Mouse (Mus musculus): ENCODE data around the gene Abi3bp. TPM values are rescaled to one million over a fixed set of nuclear protein-coding genes. Genes with fewer than 3 reads are reported as not detected.

Gene Abi3bp
- polyA plus RNA-seq, 1 experiment from 2014 or later: 0.39 TPM

DNA sequence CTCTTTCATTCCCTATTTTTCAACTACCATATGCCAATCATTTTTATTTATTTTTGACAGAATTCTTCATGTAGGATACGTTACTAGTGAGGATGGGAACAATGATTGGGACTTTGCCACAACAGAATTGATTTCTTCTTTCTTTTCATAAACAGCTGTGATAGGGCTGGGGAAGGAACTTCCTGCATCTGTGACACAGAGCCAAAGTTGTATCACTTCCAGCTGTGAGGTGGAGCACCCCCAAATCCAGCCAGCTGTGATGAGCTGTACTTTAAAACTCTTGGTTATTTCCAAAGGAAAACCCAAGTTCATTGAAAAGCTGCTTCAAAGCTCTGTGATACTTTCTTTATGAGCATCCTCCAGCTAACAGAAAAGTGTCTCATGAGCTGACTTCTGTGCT, 101.9 kb downstream of the Abi3bp start:
- Histone ChIP-seq H3K9me3 (replicated peaks; ENCODE audit: control insufficient read depth, low read length) (no peaks in the 10 kb centered on the region), H3K27me3 (ENCODE audit: control insufficient read depth, insufficient read depth, low read length) (no peaks in the 10 kb centered on the region), H3K36me3 (ENCODE audit: control insufficient read depth, insufficient read depth, low read length) (no peaks in the 10 kb centered on the region), H3K4me3 (ENCODE audit: low read depth, low read length) (no peak overlapping the region), H3K4me1 (ENCODE audit: control insufficient read depth, insufficient read depth, low read length) (no peaks in the 10 kb centered on the region), H3K4me2 (no peak overlapping the region), H3K9ac (ENCODE audit: low read depth, low read length) (no peak overlapping the region), H3K27ac (ENCODE audit: low read depth, low read length) (no peak overlapping the region)
- WGBS (ENCODE audit: insufficient replicate concordance): 62% methylated on average over 1 of the region's 1 CpGs
- ATAC-seq (replicated peaks; ENCODE audit: insufficient number of reproducible peaks, low FRiP score, low TSS enrichment): no peak

DNA sequence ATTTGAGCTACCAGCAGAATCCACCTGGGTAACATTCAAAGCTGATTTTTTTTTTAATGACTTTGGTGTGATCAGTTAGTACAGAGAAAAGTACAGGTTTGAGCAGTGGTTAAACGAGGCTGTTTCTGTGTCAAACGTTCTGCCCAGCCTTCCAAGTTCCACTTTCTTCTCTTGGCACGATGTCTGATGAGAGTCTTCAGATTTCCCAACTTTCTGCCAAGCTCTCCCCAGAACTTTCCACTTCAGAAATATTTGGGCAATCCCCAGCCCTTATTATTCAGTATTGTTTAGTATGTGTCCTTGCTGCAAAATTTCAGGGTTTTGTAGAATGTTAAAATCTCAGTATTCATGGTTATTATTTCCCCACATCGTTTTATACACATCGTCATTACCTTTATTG, 115.9 kb downstream of the Abi3bp start:
- Histone ChIP-seq H3K4me1 (ENCODE audit: control insufficient read depth, insufficient read depth, low read length) (no peaks in the 10 kb centered on the region), H3K9me3 (replicated peaks; ENCODE audit: control insufficient read depth, low read length) (no peaks in the 10 kb centered on the region), H3K4me3 (ENCODE audit: low read depth, low read length) (no peak overlapping the region), H3K4me2 (no peak overlapping the region), H3K36me3 (ENCODE audit: control insufficient read depth, insufficient read depth, low read length) (no peaks in the 10 kb centered on the region), H3K27me3 (ENCODE audit: control insufficient read depth, insufficient read depth, low read length) (no peaks in the 10 kb centered on the region), H3K9ac (ENCODE audit: low read depth, low read length) (no peak overlapping the region), H3K27ac (ENCODE audit: low read depth, low read length) (no peak overlapping the region)
- 84% methylated on average over 5 of the region's 5 CpGs for WGBS (ENCODE audit: insufficient replicate concordance)
- no peak for ATAC-seq (replicated peaks; ENCODE audit: insufficient number of reproducible peaks, low FRiP score, low TSS enrichment)

DNA sequence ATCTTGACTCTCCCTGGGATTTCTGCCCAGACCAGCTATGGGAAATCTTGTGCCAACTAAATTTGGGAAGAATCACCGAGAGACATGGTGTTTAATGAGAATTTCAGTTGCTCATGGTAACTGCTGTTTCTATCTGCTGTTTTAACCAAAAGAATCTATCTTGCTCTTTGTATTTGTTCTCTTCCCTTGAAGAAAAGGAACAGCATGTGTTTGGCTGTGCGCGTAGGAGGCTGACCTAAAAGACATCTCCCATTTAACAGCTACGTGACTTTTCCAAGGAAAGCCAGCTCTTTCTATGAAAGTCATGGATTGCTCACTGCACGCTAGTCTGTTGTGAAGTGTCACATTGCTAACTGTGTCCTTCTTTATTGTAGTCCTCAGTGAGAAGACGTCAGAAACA, 117.2 kb downstream of the Abi3bp start:
- ATAC-seq (replicated peaks; ENCODE audit: insufficient number of reproducible peaks, low FRiP score, low TSS enrichment): no peak
- 85% methylated on average over 6 of the region's 6 CpGs for WGBS (ENCODE audit: insufficient replicate concordance)
- Histone ChIP-seq H3K4me1 (ENCODE audit: control insufficient read depth, insufficient read depth, low read length) (no peaks in the 10 kb centered on the region), H3K4me3 (ENCODE audit: low read depth, low read length) (no peak overlapping the region), H3K9me3 (replicated peaks; ENCODE audit: control insufficient read depth, low read length) (no peaks in the 10 kb centered on the region), H3K9ac (ENCODE audit: low read depth, low read length) (no peak overlapping the region), H3K27ac (ENCODE audit: low read depth, low read length) (no peak overlapping the region), H3K36me3 (ENCODE audit: control insufficient read depth, insufficient read depth, low read length) (no peaks in the 10 kb centered on the region), H3K4me2 (no peak overlapping the region), H3K27me3 (ENCODE audit: control insufficient read depth, insufficient read depth, low read length) (no peaks in the 10 kb centered on the region)

DNA sequence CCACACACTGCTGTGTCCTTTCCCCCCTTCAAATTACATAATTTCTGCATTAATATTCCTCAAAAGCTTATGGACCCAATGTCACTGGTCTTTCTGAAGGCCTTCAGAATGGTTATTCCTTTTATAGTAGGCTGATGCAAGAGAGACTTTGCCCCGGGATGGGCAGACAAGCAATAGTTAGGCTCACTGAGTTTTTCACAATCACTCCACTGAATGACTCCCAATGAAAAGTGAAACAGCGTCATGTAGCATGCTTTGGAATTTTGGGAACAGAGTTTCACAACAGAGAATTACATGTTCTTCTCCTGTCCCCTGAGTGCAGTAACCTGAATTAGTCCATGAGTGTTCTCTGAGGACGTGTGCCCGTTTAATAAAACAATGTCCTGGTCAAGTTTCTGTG, 120.7 kb downstream of the Abi3bp start:
- H3K4me3 ChIP-seq (ENCODE audit: low read depth, low read length): no peak overlapping the region
- no peak for ATAC-seq (replicated peaks; ENCODE audit: insufficient number of reproducible peaks, low FRiP score, low TSS enrichment)
- no peak overlapping the region for H3K27ac ChIP-seq (ENCODE audit: low read depth, low read length)
- H3K4me2 ChIP-seq: no peak overlapping the region
- H3K9ac ChIP-seq (ENCODE audit: low read depth, low read length): no peak overlapping the region
- no peaks in the 10 kb centered on the region for H3K9me3 ChIP-seq (replicated peaks; ENCODE audit: control insufficient read depth, low read length)
- H3K36me3 ChIP-seq (ENCODE audit: control insufficient read depth, insufficient read depth, low read length): no peaks in the 10 kb centered on the region
- no peaks in the 10 kb centered on the region for H3K27me3 ChIP-seq (ENCODE audit: control insufficient read depth, insufficient read depth, low read length)
- 80% methylated on average over 4 of the region's 4 CpGs for WGBS (ENCODE audit: insufficient replicate concordance)
- no peaks in the 10 kb centered on the region for H3K4me1 ChIP-seq (ENCODE audit: control insufficient read depth, insufficient read depth, low read length)

DNA sequence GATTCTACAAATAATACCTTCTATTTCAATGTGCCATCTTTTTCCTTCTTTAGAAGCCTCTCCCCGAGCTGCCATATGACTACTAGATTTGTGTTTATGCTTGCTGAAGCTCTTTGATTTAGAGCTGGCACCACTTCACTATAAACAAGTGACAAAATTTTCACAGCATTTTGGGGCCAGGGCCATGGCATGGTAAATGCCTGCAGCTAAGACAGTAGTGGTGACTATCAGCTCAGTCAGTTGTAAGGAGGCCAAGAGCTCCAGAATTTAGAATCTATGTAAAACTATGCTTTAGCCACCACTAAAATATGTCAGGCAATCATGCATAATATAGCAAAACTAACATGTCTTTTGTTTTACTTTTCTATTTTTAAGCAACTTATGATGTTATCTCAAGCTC, 124.7 kb downstream of the Abi3bp start:
- Histone ChIP-seq H3K9ac (ENCODE audit: low read depth, low read length) (no peak overlapping the region), H3K4me2 (no peak overlapping the region), H3K27ac (ENCODE audit: low read depth, low read length) (no peak overlapping the region), H3K4me1 (ENCODE audit: control insufficient read depth, insufficient read depth, low read length) (no peaks in the 10 kb centered on the region), H3K4me3 (ENCODE audit: low read depth, low read length) (no peak overlapping the region), H3K9me3 (replicated peaks; ENCODE audit: control insufficient read depth, low read length) (no peaks in the 10 kb centered on the region), H3K36me3 (ENCODE audit: control insufficient read depth, insufficient read depth, low read length) (no peaks in the 10 kb centered on the region), H3K27me3 (ENCODE audit: control insufficient read depth, insufficient read depth, low read length) (no peaks in the 10 kb centered on the region)
- WGBS (ENCODE audit: insufficient replicate concordance): 72% methylated on average over 1 of the region's 1 CpGs
- no peak for ATAC-seq (replicated peaks; ENCODE audit: insufficient number of reproducible peaks, low FRiP score, low TSS enrichment)

DNA sequence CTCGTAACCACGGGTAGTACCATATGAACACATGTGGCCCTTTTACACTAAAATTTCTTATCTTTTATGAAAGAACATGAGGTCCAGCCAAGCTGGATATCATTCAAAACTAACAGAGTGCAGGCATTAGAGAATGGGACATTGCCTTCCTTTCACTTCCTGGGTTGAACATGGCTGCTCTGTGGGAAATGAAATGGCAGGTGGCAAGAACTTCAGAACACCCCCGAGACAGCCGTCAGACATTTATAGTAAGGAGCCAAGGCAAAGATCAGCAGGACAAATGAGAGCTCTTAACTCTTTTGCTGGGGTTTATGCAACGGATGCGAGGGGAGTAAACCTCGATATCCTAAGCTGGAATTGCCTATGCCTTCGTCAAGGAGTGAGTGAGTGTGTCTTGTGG, 132.9 kb downstream of the Abi3bp start:
- ATAC-seq (replicated peaks; ENCODE audit: insufficient number of reproducible peaks, low FRiP score, low TSS enrichment): no peak
- Histone ChIP-seq H3K4me3 (ENCODE audit: low read depth, low read length) (no peak overlapping the region), H3K27me3 (ENCODE audit: control insufficient read depth, insufficient read depth, low read length) (no peaks in the 10 kb centered on the region), H3K27ac (ENCODE audit: low read depth, low read length) (no peak overlapping the region), H3K4me1 (ENCODE audit: control insufficient read depth, insufficient read depth, low read length) (no peaks in the 10 kb centered on the region), H3K9ac (ENCODE audit: low read depth, low read length) (no peak overlapping the region), H3K4me2 (no peak overlapping the region), H3K36me3 (ENCODE audit: control insufficient read depth, insufficient read depth, low read length) (no peaks in the 10 kb centered on the region), H3K9me3 (replicated peaks; ENCODE audit: control insufficient read depth, low read length) (no peaks in the 10 kb centered on the region)
- 79% methylated on average over 8 of the region's 8 CpGs for WGBS (ENCODE audit: insufficient replicate concordance)

DNA sequence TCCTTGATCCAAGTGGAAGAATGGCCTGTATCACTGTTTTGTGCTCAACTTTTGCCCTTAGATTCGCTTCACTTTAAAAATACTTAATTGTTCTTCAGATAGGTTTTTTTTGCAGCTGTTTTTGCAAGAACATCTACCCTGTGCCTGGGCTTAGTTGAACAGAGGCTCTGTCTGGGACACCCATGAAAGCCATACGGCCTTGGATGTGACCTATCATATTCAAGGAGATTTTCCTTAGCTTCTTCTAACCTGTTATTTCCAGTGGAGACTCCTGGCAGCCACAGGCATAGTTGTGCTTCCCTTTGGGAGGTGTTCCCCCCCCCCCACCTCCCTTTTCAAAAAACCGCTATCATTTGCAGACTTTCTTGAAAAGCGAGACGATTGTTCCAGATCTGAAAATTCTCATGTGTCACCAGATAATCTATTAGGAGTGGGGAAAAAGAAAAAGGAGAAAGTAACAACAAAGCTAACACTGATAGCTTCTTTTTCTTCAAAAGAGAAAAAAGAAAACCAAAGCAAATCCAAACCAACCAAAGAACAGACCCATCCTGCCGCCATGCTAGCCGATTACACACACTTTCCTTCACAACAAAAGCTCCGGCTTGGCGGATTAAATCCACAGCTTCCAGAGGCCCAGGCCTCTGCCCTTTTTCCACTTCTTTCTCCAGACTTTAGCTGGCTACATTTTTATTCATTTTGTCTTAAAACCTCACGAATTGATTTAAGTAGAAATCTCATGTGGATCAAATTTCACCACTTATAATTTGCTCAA, 133.6 kb downstream of the Abi3bp start:
- no peaks in the 10 kb centered on the region for H3K27me3 ChIP-seq (ENCODE audit: control insufficient read depth, insufficient read depth, low read length)
- H3K9ac ChIP-seq (ENCODE audit: low read depth, low read length): no peak overlapping the region
- H3K4me2 ChIP-seq: no peak overlapping the region
- H3K9me3 ChIP-seq (replicated peaks; ENCODE audit: control insufficient read depth, low read length): no peaks in the 10 kb centered on the region
- no peak overlapping the region for H3K4me3 ChIP-seq (ENCODE audit: low read depth, low read length)
- H3K4me1 ChIP-seq (ENCODE audit: control insufficient read depth, insufficient read depth, low read length): no peaks in the 10 kb centered on the region
- no peak overlapping the region for H3K27ac ChIP-seq (ENCODE audit: low read depth, low read length)
- 72% methylated on average over 10 of the region's 10 CpGs for WGBS (ENCODE audit: insufficient replicate concordance)
- H3K36me3 ChIP-seq (ENCODE audit: control insufficient read depth, insufficient read depth, low read length): no peaks in the 10 kb centered on the region
- ATAC-seq (replicated peaks; ENCODE audit: insufficient number of reproducible peaks, low FRiP score, low TSS enrichment): no peak

DNA sequence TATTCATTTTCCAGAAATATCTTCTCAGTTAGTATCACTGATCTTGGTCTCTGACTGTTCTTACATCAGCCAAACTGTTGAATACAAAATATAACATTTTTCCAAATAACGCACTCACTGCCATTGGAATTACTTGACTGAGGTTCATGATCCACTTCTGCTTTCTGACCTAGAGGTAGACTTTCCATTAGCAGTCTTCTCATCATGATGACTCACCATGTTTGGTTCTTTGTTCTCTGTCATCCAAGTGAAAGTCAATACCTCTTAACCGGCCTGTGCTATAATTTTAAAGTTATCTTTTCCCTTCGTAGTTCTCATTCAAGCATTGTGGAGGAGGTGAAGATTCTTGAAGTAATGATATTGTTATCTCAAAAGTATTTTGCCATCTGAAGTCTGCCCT, 160.9 kb downstream of the Abi3bp start:
- WGBS (ENCODE audit: insufficient replicate concordance): 77% methylated on average over 3 of the region's 3 CpGs
- H3K9me3 ChIP-seq (replicated peaks; ENCODE audit: control insufficient read depth, low read length): no peaks in the 10 kb centered on the region
- no peak for ATAC-seq (replicated peaks; ENCODE audit: insufficient number of reproducible peaks, low FRiP score, low TSS enrichment)
- H3K27ac ChIP-seq (ENCODE audit: low read depth, low read length): no peak overlapping the region
- no peak overlapping the region for H3K4me2 ChIP-seq
- H3K27me3 ChIP-seq (ENCODE audit: control insufficient read depth, insufficient read depth, low read length): no peaks in the 10 kb centered on the region
- no peaks in the 10 kb centered on the region for H3K4me1 ChIP-seq (ENCODE audit: control insufficient read depth, insufficient read depth, low read length)
- H3K4me3 ChIP-seq (ENCODE audit: low read depth, low read length): no peak overlapping the region
- no peaks in the 10 kb centered on the region for H3K36me3 ChIP-seq (ENCODE audit: control insufficient read depth, insufficient read depth, low read length)
- H3K9ac ChIP-seq (ENCODE audit: low read depth, low read length): no peak overlapping the region

DNA sequence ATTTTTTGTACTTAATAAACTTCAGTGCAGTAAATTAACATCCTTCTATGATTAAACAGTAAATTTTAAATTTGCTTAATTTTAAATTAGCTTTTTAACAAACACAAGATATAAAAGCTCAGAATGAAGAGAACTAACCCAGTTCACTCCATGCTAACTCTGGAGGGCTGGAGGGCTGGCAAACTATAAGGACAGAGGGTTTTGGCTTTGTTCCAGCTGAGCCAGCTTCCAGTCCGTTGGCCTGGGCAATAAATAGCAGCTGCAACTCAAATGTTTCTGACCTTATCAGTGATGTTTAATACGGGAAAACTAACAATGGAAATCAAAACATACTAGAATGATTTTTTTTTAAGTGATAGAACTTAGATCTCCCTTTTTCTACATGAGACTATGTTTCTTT, 167.6 kb downstream of the Abi3bp start:
- Histone ChIP-seq H3K9me3 (replicated peaks; ENCODE audit: control insufficient read depth, low read length) (no peaks in the 10 kb centered on the region), H3K4me1 (ENCODE audit: control insufficient read depth, insufficient read depth, low read length) (no peaks in the 10 kb centered on the region), H3K4me3 (ENCODE audit: low read depth, low read length) (no peak overlapping the region), H3K27me3 (ENCODE audit: control insufficient read depth, insufficient read depth, low read length) (no peaks in the 10 kb centered on the region), H3K27ac (ENCODE audit: low read depth, low read length) (no peak overlapping the region), H3K36me3 (ENCODE audit: control insufficient read depth, insufficient read depth, low read length) (no peaks in the 10 kb centered on the region), H3K9ac (ENCODE audit: low read depth, low read length) (no peak overlapping the region), H3K4me2 (no peak overlapping the region)
- WGBS (ENCODE audit: insufficient replicate concordance): 12% methylated on average over 2 of the region's 2 CpGs
- ATAC-seq (replicated peaks; ENCODE audit: insufficient number of reproducible peaks, low FRiP score, low TSS enrichment): no peak
